Mouse (Mus musculus) liver, adult (tissue): ENCODE results near the gene Lsm14a.

Source experiments
- GATA4 ChIP-seq: IDR thresholded peaks from 2 replicates; pipeline ENCODE4 v1.6.1; 2014; ENCODE audit warnings: mild to moderate bottlenecking, low read length; ENCODE audit not compliant: insufficient replicate concordance

Lsm14a gene

GRCm38 (mm10) chr7:34298818-34299217 is 94.3 kb downstream of the Lsm14a start:
- TF ChIP-seq GATA4: no peak

- peak; percentile 82 for TF ChIP-seq GATA4
These were observed 97.0 kb downstream of the Lsm14a start for GRCm38 (mm10) chr7:34296124-34296523.
